Mouse (Mus musculus) midbrain, embryonic 11.5 days (tissue): ENCODE data around the gene Spag6. TPM values are rescaled to one million over a fixed set of nuclear protein-coding genes. Genes with fewer than 3 reads are reported as not detected.

Experiments
- ATAC-seq: fragments of 200-750 bp; cut with Nextera tagmentation; 2 replicates; pipeline ENCODE4 v1.8.0; 2017; ENCODE audit warnings: moderate TSS enrichment, moderate library complexity; ENCODE audit not compliant: low FRiP score
- DNase-seq: peaks from one replicate; pipeline ENCODE4 v3.0.0; 2015; ENCODE audit warnings: low spot score; ENCODE audit errors: missing footprints
- H3K27ac ChIP-seq: fragments of 300-500 bp; sonication (generic); 2 replicates; pipeline ENCODE4 v1.5.1; 2014; ENCODE audit warnings: low read depth, low read length
- H3K27me3 ChIP-seq: fragments of 300-500 bp; sonication (generic); 2 replicates; pipeline ENCODE4 v1.6.1; 2014; ENCODE audit warnings: mild to moderate bottlenecking, low read length, moderate library complexity, mixed read lengths; ENCODE audit not compliant: control insufficient read depth, insufficient read depth
- H3K36me3 ChIP-seq: fragments of 300-500 bp; sonication (generic); 2 replicates; pipeline ENCODE4 v1.6.1; 2014; ENCODE audit warnings: mild to moderate bottlenecking, low read length, moderate library complexity, mixed read lengths; ENCODE audit not compliant: control insufficient read depth, insufficient read depth
- H3K4me1 ChIP-seq: fragments of 300-500 bp; sonication (generic); 2 replicates; pipeline ENCODE4 v1.6.1; 2014; ENCODE audit warnings: low read length; ENCODE audit not compliant: control insufficient read depth, insufficient read depth
- H3K4me2 ChIP-seq: fragments of 300-500 bp; sonication (generic); 2 replicates; pipeline ENCODE4 v1.6.1; 2014; ENCODE audit warnings: mild to moderate bottlenecking, moderate library complexity
- H3K4me3 ChIP-seq: fragments of 300-500 bp; sonication (generic); 2 replicates; pipeline ENCODE4 v1.5.1; 2014; ENCODE audit warnings: low read depth, low read length
- H3K9ac ChIP-seq: fragments of 300-500 bp; sonication (generic); 2 replicates; pipeline ENCODE4 v1.6.1; 2014; ENCODE audit warnings: low read length
- H3K9me3 ChIP-seq: fragments of 300-500 bp; sonication (generic); 2 replicates; pipeline ENCODE4 v1.6.1; 2016; ENCODE audit warnings: low read length; ENCODE audit not compliant: control insufficient read depth
- WGBS: fragments of 180-500 bp; shearing (Covaris S2); extraction: QIAGEN DNeasy Blood & Tissue Kit; methylation state at CpG from one replicate; pipeline ENCODE4 v1.1.7; 2014; 5-methylcytosine and 5-hydroxymethylcytosine counted together
- polyA plus RNA-seq: library from polyadenylated mRNA; unstranded; fragments of >200 nt; fragmentation: Nextera tagmentation; extraction: Ambion mirVana; gene quantifications from 2 replicates; pipeline ENCODE4 v1.2.1, GENCODE M21; 2014

Gene Spag6
- polyA plus RNA-seq, 1 experiment from 2014 or later = 0.25 TPM

DNA sequence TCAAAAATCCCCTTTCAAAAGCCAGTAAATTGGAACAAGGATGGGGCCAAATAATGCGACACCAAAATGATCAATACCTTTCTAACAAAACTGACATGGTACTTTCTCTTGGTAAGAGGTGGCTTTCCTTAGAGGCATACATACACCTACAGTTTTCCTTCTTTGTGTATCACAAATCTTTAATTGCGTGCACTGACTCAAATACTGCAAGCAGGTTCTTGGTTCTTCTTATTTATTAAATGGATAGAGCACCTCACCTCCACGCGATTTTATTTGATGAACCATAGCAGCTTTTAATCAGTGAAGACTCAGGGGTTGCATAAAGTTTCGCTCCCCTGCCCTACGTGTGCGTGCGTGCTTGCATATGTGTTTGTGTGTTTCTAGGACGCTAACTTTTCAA is 3.1 kb upstream of the Spag6 start:
- 1% methylated on average over 9 of the region's 9 CpGs for WGBS
- peaks cover 75% of the 10 kb centered on the region for H3K27me3 ChIP-seq
- peak overlapping the region; percentile 70; the same call in 1 of the 2 replicates for H3K9ac ChIP-seq
- no peak overlapping the region for H3K27ac ChIP-seq
- peaks cover 16% of the 10 kb centered on the region for H3K4me1 ChIP-seq
- no peaks in the 10 kb centered on the region for H3K9me3 ChIP-seq
- ATAC-seq = no peak
- peak overlapping the region; percentile 41; the same call in 1 of the 2 replicates for H3K4me3 ChIP-seq
- DNase-seq = no peak
- peak overlapping the region; percentile 77 for H3K4me2 ChIP-seq
- H3K36me3 ChIP-seq = no peaks in the 10 kb centered on the region

DNA sequence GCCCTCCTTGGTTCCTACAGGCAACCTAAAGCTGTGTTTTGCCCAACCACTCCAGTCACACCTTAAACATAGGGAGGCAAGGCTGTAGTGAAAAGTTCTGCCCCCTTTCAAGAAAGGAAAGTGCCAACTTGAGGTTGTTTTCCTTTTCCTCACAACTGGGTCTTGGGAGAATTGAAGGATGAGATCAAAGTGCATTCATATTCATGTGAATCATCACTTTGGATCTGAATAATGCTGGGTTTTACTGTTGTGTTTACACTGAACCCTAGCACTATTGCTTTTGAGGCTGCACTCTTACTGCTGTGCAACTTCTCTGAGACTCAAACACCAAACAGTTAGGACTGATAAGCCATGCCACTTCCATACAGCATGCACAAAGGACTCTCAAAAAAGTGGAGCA is 1.8 kb upstream of the Spag6 start:
- Histone ChIP-seq H3K9me3 (no peaks in the 10 kb centered on the region), H3K4me2 (no peak overlapping the region), H3K27ac (no peak overlapping the region), H3K9ac (no peak overlapping the region), H3K27me3 (peaks cover 73% of the 10 kb centered on the region), H3K36me3 (no peaks in the 10 kb centered on the region), H3K4me1 (peaks cover 16% of the 10 kb centered on the region), H3K4me3 (no peak overlapping the region)
- no peak for ATAC-seq
- peak; percentile 90 for DNase-seq

DNA sequence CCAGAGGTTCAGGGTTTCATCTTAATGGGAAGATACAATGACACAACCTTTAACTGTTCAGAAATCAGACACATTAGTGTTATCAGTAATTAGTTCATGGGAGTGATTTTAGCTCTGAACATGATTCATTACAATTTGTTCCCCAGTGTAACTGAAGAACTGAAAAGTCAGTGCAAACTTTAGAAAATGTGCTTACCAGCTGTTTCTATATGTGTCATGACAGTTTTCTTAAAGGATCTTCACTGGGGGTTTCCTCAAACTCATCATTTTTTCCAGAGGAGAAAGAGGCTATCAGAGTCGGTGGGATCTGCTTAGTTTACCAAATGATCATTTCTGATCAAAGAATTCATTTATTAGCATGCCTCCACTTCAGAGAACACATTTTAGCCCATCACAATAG is 1.3 kb upstream of the Spag6 start:
- Histone ChIP-seq H3K36me3 (no peaks in the 10 kb centered on the region), H3K9me3 (no peaks in the 10 kb centered on the region), H3K4me1 (peaks cover 16% of the 10 kb centered on the region), H3K4me3 (no peak overlapping the region), H3K27ac (no peak overlapping the region), H3K9ac (no peak overlapping the region), H3K4me2 (no peak overlapping the region), H3K27me3 (peaks cover 68% of the 10 kb centered on the region)
- ATAC-seq (no peak), DNase-seq (peak; percentile 89)
- WGBS = 3% methylated on average over 1 of the region's 1 CpGs

DNA sequence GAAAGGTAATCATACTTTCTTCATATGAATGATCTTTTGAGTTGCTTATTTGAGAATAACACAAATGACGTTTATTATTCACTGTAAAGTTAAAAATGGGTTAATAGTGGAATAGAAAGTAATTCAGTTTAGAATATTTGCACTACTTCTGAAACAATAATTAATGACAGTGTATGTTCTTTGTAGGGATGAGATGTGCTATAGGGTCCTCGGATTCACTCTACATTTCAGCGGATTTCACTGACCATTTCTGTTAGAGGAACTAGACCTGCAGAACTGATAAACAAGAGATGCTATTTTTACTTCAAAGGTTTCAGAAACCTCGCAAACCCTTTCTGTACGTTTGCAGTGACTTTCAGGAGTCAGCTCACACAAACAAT is 351 bp upstream of the Spag6 start:
- Histone ChIP-seq H3K27ac (no peak overlapping the region), H3K36me3 (no peaks in the 10 kb centered on the region), H3K4me1 (peaks cover 17% of the 10 kb centered on the region), H3K9me3 (no peaks in the 10 kb centered on the region), H3K9ac (no peak overlapping the region), H3K4me2 (peak overlapping the region; percentile 94), H3K27me3 (peaks cover 67% of the 10 kb centered on the region), H3K4me3 (peak overlapping the region; percentile 59)
- ATAC-seq = no peak
- under 1% methylated on average over 5 of the region's 5 CpGs for WGBS
- DNase-seq = no peak

DNA sequence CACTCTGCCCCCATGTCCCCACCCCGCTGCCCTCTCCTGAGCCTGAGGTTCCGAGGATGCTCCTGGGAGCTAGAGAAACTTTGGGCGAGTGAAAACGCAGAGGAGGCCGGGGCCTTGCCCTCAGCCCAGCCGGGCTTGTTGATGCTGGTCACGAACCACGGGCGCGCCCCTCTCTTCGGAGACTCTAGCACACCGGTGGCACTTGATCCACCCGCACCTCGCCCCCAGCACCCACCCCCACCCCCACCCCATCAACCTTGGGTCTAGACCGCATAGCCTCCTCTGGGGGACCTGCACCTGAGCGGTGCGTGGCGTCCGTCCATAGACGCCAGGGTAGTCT is 749 bp downstream of the Spag6 start:
- Histone ChIP-seq H3K27ac (peak overlapping the region; percentile 75; the same call in 1 of the 2 replicates), H3K9ac (peak overlapping the region; percentile 84), H3K27me3 (peaks cover 66% of the 10 kb centered on the region), H3K4me2 (peak overlapping the region; percentile 94), H3K9me3 (no peaks in the 10 kb centered on the region), H3K4me3 (peak overlapping the region; percentile 59), H3K4me1 (peaks cover 12% of the 10 kb centered on the region), H3K36me3 (no peaks in the 10 kb centered on the region)
- ATAC-seq = peak; percentile 40
- WGBS = under 1% methylated on average over 20 of the region's 20 CpGs
- DNase-seq = no peak

DNA sequence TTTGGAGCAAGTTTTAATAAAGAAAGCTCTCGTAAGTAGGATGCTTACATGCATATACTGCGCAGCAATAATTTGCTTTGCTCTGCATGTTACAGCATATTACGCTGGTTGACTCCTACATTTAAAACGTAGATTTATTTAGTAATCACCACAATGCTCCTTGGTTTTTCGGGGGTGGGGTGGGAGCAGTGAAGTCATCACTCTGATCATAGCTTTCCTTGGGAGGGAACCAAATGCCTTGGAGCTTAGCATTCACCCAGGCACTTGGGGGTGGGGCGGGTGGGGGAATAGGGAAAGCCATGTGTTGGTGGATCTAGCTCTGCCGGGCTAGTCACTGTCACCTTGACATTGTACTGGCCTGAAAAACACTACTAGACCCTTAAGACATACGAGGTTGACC is 1.3 kb downstream of the Spag6 start:
- Histone ChIP-seq H3K4me3 (no peak overlapping the region; the same call in 1 of the 2 replicates), H3K27ac (no peak overlapping the region), H3K9me3 (no peaks in the 10 kb centered on the region), H3K27me3 (peaks cover 66% of the 10 kb centered on the region), H3K4me2 (peak overlapping the region; percentile 94), H3K4me1 (peaks cover 7% of the 10 kb centered on the region; the same call in 1 of the 2 replicates), H3K9ac (no peak overlapping the region), H3K36me3 (no peaks in the 10 kb centered on the region)
- DNase-seq (peak; percentile 92), ATAC-seq (no peak)
- WGBS = 2% methylated on average over 8 of the region's 8 CpGs

- DNase-seq (peak; percentile 93), ATAC-seq (no peak)
- no peak overlapping the region for H3K27ac ChIP-seq
- no peak overlapping the region for H3K9ac ChIP-seq
- 5% methylated on average over 7 of the region's 7 CpGs for WGBS
- no peak overlapping the region for H3K4me2 ChIP-seq
- no peak overlapping the region for H3K4me3 ChIP-seq
- H3K36me3 ChIP-seq = no peaks in the 10 kb centered on the region
- peaks cover 66% of the 10 kb centered on the region for H3K27me3 ChIP-seq
- H3K9me3 ChIP-seq = no peaks in the 10 kb centered on the region
- H3K4me1 ChIP-seq = peaks cover 3% of the 10 kb centered on the region; the same call in 1 of the 2 replicates
Observed at GRCm38 (mm10) chr2:18695629-18696150, 1.9 kb downstream of the Spag6 start.

GRCm38 (mm10) chr2:18697591-18698244 is 3.9 kb downstream of the Spag6 start:
- DNase-seq (peak; percentile 92), ATAC-seq (no peak)
- no peaks in the 10 kb centered on the region for H3K9me3 ChIP-seq
- no peaks in the 10 kb centered on the region for H3K36me3 ChIP-seq
- H3K27me3 ChIP-seq = peaks cover 65% of the 10 kb centered on the region
- H3K4me3 ChIP-seq = no peak overlapping the region
- no peak overlapping the region for H3K9ac ChIP-seq
- WGBS = 2% methylated on average over 4 of the region's 4 CpGs
- H3K27ac ChIP-seq = no peak overlapping the region
- peaks cover 3% of the 10 kb centered on the region; the same call in 1 of the 2 replicates for H3K4me1 ChIP-seq
- H3K4me2 ChIP-seq = no peak overlapping the region

DNA sequence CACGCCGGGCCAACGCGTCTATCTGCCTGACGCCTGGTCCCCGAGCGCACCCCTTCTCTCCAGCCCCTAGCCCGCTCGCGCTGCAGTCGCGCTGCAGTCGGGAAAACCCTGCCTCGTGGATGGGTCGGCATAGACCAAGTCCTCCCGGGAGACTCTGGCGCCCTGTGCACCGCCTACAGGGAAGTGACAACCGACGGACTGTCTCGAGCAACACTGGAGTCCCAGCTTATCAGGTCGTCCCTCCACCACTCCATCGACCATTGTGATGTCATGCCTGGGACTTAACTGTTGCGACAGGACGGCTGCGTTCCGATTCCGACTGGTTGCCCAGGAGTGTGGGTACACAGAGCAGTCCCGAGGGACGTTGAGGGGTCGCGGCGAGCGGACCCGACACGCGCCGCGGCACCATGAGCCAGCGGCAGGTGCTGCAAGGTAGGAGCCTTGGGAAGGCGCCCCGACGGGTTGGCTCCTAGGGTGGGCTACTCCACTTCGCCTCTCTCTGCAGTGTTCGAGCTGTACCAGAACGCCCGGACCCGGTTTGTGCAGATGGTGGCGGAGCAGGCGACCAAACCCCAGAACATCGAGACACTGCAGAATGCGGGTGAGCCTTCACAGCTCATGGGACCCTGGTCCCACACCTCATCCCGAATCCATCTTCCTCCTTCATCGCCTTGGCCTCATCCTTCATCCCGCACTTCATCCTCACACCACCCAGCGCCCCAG is 5.0 kb downstream of the Spag6 start:
- no peaks in the 10 kb centered on the region for H3K36me3 ChIP-seq
- peak; percentile 13; the same call in 1 of the 2 replicates for ATAC-seq
- no peaks in the 10 kb centered on the region for H3K9me3 ChIP-seq
- peak; percentile 97 for DNase-seq
- WGBS = under 1% methylated on average over 56 of the region's 56 CpGs
- no peak overlapping the region for H3K9ac ChIP-seq
- H3K4me1 ChIP-seq = peaks cover 3% of the 10 kb centered on the region; the same call in 1 of the 2 replicates
- 0 out of 2 replicates have a peak overlapping the region, but pooled peaks have one; percentile 1 for H3K4me2 ChIP-seq
- no peak overlapping the region; the same call in 1 of the 2 replicates for H3K4me3 ChIP-seq
- H3K27me3 ChIP-seq = peaks cover 60% of the 10 kb centered on the region
- H3K27ac ChIP-seq = no peak overlapping the region
